In genomic region chr8:122568881-122569309, GRCm38 (mm10) we compare ENCODE assay signal across 8 mouse cellular contexts. TPM values are rescaled to one million over a fixed set of nuclear protein-coding genes. Genes with fewer than 3 reads are reported as not detected.
DNase-seq lines count a peak whose midpoint lies in the region; ATAC-seq lines count a peak whose summit lies in the region.

No protein-coding gene starts in this region.

- peak overlapping the region; percentile 83 for H3K4me2 ChIP-seq in kidney, embryonic 15.5 days
- H3K4me2 ChIP-seq in intestine, embryonic 14.5 days (ENCODE audit: low read length): peak overlapping the region; percentile 87
- peak overlapping the region; percentile 83 for H3K4me2 ChIP-seq in neural tube, embryonic 12.5 days (replicated peaks)

- no peak for DNase-seq in kidney, adult 9 months
- DNase-seq in intestine, embryonic 14.5 days (ENCODE audit: low spot score): no peak
- no peak for DNase-seq in left cerebral cortex, postnatal 10 days (ENCODE audit: extremely low spot score in 1 of 2, low spot score in 2 of 2)
- no peak for DNase-seq in gastrocnemius, adult 8-10 months (ENCODE audit: low spot score in 2 of 2)

- H3K36me3 ChIP-seq in kidney, embryonic 15.5 days: peaks cover 47% of the 10 kb centered on the region
- peaks cover 46% of the 10 kb centered on the region for H3K36me3 ChIP-seq in intestine, embryonic 14.5 days (ENCODE audit: control insufficient read depth, insufficient read depth, low read length)
- peaks cover 38% of the 10 kb centered on the region for H3K36me3 ChIP-seq in neural tube, embryonic 12.5 days

- H3K4me3 ChIP-seq in kidney, embryonic 15.5 days (replicated peaks): peak overlapping the region; percentile 91
- H3K4me3 ChIP-seq in brown adipose tissue, adult 24 weeks (ENCODE audit: insufficient read depth, low read depth, low read length): peak overlapping the region; percentile 8; the same call in 1 of the 2 replicates
- H3K4me3 ChIP-seq in intestine, embryonic 14.5 days (ENCODE audit: low read depth, low read length): peak overlapping the region; percentile 97
- H3K4me3 ChIP-seq in neural tube, embryonic 12.5 days: peak overlapping the region; percentile 73

- no peak for ATAC-seq in kidney, embryonic 15.5 days (replicated peaks; ENCODE audit: low FRiP score)
- ATAC-seq in intestine, embryonic 14.5 days (replicated peaks; ENCODE audit: low FRiP score, low TSS enrichment, low read depth): 0 out of 2 replicates have a peak, but pooled peaks have one; percentile 10
- no peak for ATAC-seq in neural tube, embryonic 12.5 days (ENCODE audit: low FRiP score, low read depth)
- ATAC-seq in inflammation-experienced regulatory T-cells, adult 6 months: no peak

- H3K9me3 ChIP-seq in kidney, embryonic 15.5 days (replicated peaks): no peaks in the 10 kb centered on the region
- H3K9me3 ChIP-seq in intestine, embryonic 14.5 days (ENCODE audit: control insufficient read depth, low read length): no peaks in the 10 kb centered on the region
- H3K9me3 ChIP-seq in neural tube, embryonic 12.5 days: no peaks in the 10 kb centered on the region

- 8% methylated on average over 10 of the region's 10 CpGs for WGBS in kidney, embryonic 15.5 days
- 7% methylated on average over 10 of the region's 10 CpGs for WGBS in intestine, embryonic 14.5 days
- 5% methylated on average over 10 of the region's 10 CpGs for WGBS in neural tube, embryonic 12.5 days

- no peaks in the 10 kb centered on the region for H3K27me3 ChIP-seq in kidney, embryonic 15.5 days
- no peaks in the 10 kb centered on the region for H3K27me3 ChIP-seq in intestine, embryonic 14.5 days (replicated peaks; ENCODE audit: control insufficient read depth, insufficient read depth, low read length)
- H3K27me3 ChIP-seq in neural tube, embryonic 12.5 days (replicated peaks): no peaks in the 10 kb centered on the region

- H3K27ac ChIP-seq in kidney, embryonic 15.5 days: peak overlapping the region; percentile 37; the same call in 1 of the 2 replicates
- no peak overlapping the region for H3K27ac ChIP-seq in brown adipose tissue, adult 24 weeks (replicated peaks; ENCODE audit: low read depth, low read length)
- H3K27ac ChIP-seq in intestine, embryonic 14.5 days (ENCODE audit: low read depth): no peak overlapping the region
- no peak overlapping the region for H3K27ac ChIP-seq in neural tube, embryonic 12.5 days

- peaks cover 42% of the 10 kb centered on the region for H3K4me1 ChIP-seq in kidney, embryonic 15.5 days
- H3K4me1 ChIP-seq in brown adipose tissue, adult 24 weeks (ENCODE audit: control insufficient read depth, insufficient read depth, insufficient read length, low read length): peaks cover 5% of the 10 kb centered on the region
- H3K4me1 ChIP-seq in intestine, embryonic 14.5 days (replicated peaks; ENCODE audit: control insufficient read depth, insufficient read depth, low read length): peaks cover 18% of the 10 kb centered on the region
- peaks cover 29% of the 10 kb centered on the region for H3K4me1 ChIP-seq in neural tube, embryonic 12.5 days

- intact Hi-C loops in left cerebral cortex, postnatal 10 days (cut with DNase I): no loop called here

- peak overlapping the region; percentile 90 for H3K9ac ChIP-seq in kidney, embryonic 15.5 days
- peak overlapping the region; percentile 97 for H3K9ac ChIP-seq in intestine, embryonic 14.5 days (ENCODE audit: low read length)
- H3K9ac ChIP-seq in neural tube, embryonic 12.5 days: peak overlapping the region; percentile 80

RNA-seq across cellular contexts. Expression of gene Cdt1, which starts 1.1 kb away (rescaled TPM):
- 40.8 and 50.4 TPM in 2 replicates for polyA plus RNA-seq in kidney, embryonic 15.5 days (2015; fragmentation: Nextera tagmentation; extraction: Ambion mirVana)
- polyA plus RNA-seq in brown adipose tissue, adult 24 weeks (2012; ENCODE audit: insufficient read depth, insufficient read length, missing spikeins): 0.48 and 0.58 TPM in 2 replicates
- 43.8 and 49.3 TPM in 2 replicates for polyA plus RNA-seq in intestine, embryonic 14.5 days (2014; fragmentation: Nextera tagmentation; extraction: Ambion mirVana)
- polyA plus RNA-seq in neural tube, embryonic 12.5 days (2016; fragmentation: Nextera tagmentation; extraction: Ambion mirVana): 22.8 and 25.9 TPM in 2 replicates
- 10 to 100 TPM; 11.5 to 19.8 (median 11.7) TPM for polyA plus RNA-seq in inflammation-experienced regulatory T-cells, adult 6 months (2017; shearing (Covaris generic))
- 1 to 10 TPM; 3.9 to 4.2 TPM for total RNA-seq in left cerebral cortex, postnatal 10 days (2021)
- 1 to 10 TPM in 1 of 4 experiments, under 1 TPM in 3; 0.47 to 1.0 (median 0.83) TPM for total RNA-seq in gastrocnemius, adult 8-10 months (2022)

RNA-seq across cellular contexts. Expression of gene Aprt, which starts 7.8 kb away (rescaled TPM):
- polyA plus RNA-seq in kidney, embryonic 15.5 days (2015; fragmentation: Nextera tagmentation; extraction: Ambion mirVana): 333 and 353 TPM in 2 replicates
- polyA plus RNA-seq in brown adipose tissue, adult 24 weeks (2012; ENCODE audit: insufficient read depth, insufficient read length, missing spikeins): 17.3 and 19.4 TPM in 2 replicates
- 580 and 583 TPM in 2 replicates for polyA plus RNA-seq in intestine, embryonic 14.5 days (2014; fragmentation: Nextera tagmentation; extraction: Ambion mirVana)
- polyA plus RNA-seq in neural tube, embryonic 12.5 days (2016; fragmentation: Nextera tagmentation; extraction: Ambion mirVana): 182 and 194 TPM in 2 replicates
- polyA plus RNA-seq in inflammation-experienced regulatory T-cells, adult 6 months (2017; shearing (Covaris generic)): 100 to 1,000 TPM; 168 to 215 (median 192) TPM
- 10 to 100 TPM; 80.3 to 89.9 TPM for total RNA-seq in left cerebral cortex, postnatal 10 days (2021)
- 10 to 100 TPM; 42.7 to 49.4 (median 45.2) TPM for total RNA-seq in gastrocnemius, adult 8-10 months (2022)

RNA-seq across cellular contexts. Expression of gene Piezo1, which starts 17.8 kb away (rescaled TPM):
- 13.2 and 17.8 TPM in 2 replicates for polyA plus RNA-seq in kidney, embryonic 15.5 days (2015; fragmentation: Nextera tagmentation; extraction: Ambion mirVana)
- polyA plus RNA-seq in brown adipose tissue, adult 24 weeks (2012; ENCODE audit: insufficient read depth, insufficient read length, missing spikeins): 14.7 and 20.4 TPM in 2 replicates
- polyA plus RNA-seq in intestine, embryonic 14.5 days (2014; fragmentation: Nextera tagmentation; extraction: Ambion mirVana): 17.9 and 21.6 TPM in 2 replicates
- 6.4 and 6.5 TPM in 2 replicates for polyA plus RNA-seq in neural tube, embryonic 12.5 days (2016; fragmentation: Nextera tagmentation; extraction: Ambion mirVana)
- 10 to 100 TPM; 12.9 to 16.2 (median 14.5) TPM for polyA plus RNA-seq in inflammation-experienced regulatory T-cells, adult 6 months (2017; shearing (Covaris generic))
- total RNA-seq in left cerebral cortex, postnatal 10 days (2021): 10 to 100 TPM; 15.0 to 17.9 TPM
- 10 to 100 TPM; 11.7 to 14.4 (median 13.9) TPM for total RNA-seq in gastrocnemius, adult 8-10 months (2022)

RNA-seq across cellular contexts. Expression of gene Galns, which starts 42.4 kb away (rescaled TPM):
- polyA plus RNA-seq in kidney, embryonic 15.5 days (2015; fragmentation: Nextera tagmentation; extraction: Ambion mirVana): 14.0 and 16.0 TPM in 2 replicates
- 1.9 and 2.7 TPM in 2 replicates for polyA plus RNA-seq in brown adipose tissue, adult 24 weeks (2012; ENCODE audit: insufficient read depth, insufficient read length, missing spikeins)
- polyA plus RNA-seq in intestine, embryonic 14.5 days (2014; fragmentation: Nextera tagmentation; extraction: Ambion mirVana): 12.2 and 13.8 TPM in 2 replicates
- polyA plus RNA-seq in neural tube, embryonic 12.5 days (2016; fragmentation: Nextera tagmentation; extraction: Ambion mirVana): 4.6 and 6.2 TPM in 2 replicates
- polyA plus RNA-seq in inflammation-experienced regulatory T-cells, adult 6 months (2017; shearing (Covaris generic)): 10 to 100 TPM in 2 of 3 experiments, 1 to 10 TPM in 1; 8.3 to 11.6 (median 10.6) TPM
- total RNA-seq in left cerebral cortex, postnatal 10 days (2021): 10 to 100 TPM; 12.5 to 14.6 TPM
- under 1 TPM; 0.92 to 0.96 (median 0.93) TPM for total RNA-seq in gastrocnemius, adult 8-10 months (2022)

RNA-seq across cellular contexts. Expression of gene Trappc2l, which starts 42.5 kb away (rescaled TPM):
- 51.8 and 54.8 TPM in 2 replicates for polyA plus RNA-seq in kidney, embryonic 15.5 days (2015; fragmentation: Nextera tagmentation; extraction: Ambion mirVana)
- 81.0 and 89.0 TPM in 2 replicates for polyA plus RNA-seq in brown adipose tissue, adult 24 weeks (2012; ENCODE audit: insufficient read depth, insufficient read length, missing spikeins)
- 67.3 and 71.8 TPM in 2 replicates for polyA plus RNA-seq in intestine, embryonic 14.5 days (2014; fragmentation: Nextera tagmentation; extraction: Ambion mirVana)
- 65.6 and 69.7 TPM in 2 replicates for polyA plus RNA-seq in neural tube, embryonic 12.5 days (2016; fragmentation: Nextera tagmentation; extraction: Ambion mirVana)
- polyA plus RNA-seq in inflammation-experienced regulatory T-cells, adult 6 months (2017; shearing (Covaris generic)): 10 to 100 TPM; 57.7 to 82.5 (median 80.6) TPM
- total RNA-seq in left cerebral cortex, postnatal 10 days (2021): 10 to 100 TPM; 81.8 to 83.6 TPM
- total RNA-seq in gastrocnemius, adult 8-10 months (2022): 10 to 100 TPM; 38.7 to 49.7 (median 44.0) TPM

Comparison
In these comparisons a context has a peak if more than half of its experiments do, and no peak if none do; other contexts are left out.
1. H3K4me3 ChIP-seq: peak in every context shown above with its lines; median percentile 97 in intestine, embryonic 14.5 days; 91 in kidney, embryonic 15.5 days; 73 in neural tube, embryonic 12.5 days; 8 in brown adipose tissue, adult 24 weeks.